Mouse (Mus musculus): ENCODE data around the gene Gas2l3. TPM values are rescaled to one million over a fixed set of nuclear protein-coding genes. Genes with fewer than 3 reads are reported as not detected.

Gas2l3 gene
- polyA plus RNA-seq, 1 experiment from 2014 or later: 12.5 TPM

- DNase-seq (ENCODE audit: low spot score) (no peak), ATAC-seq (replicated peaks; ENCODE audit: low FRiP score) (no peak)
- no peak overlapping the region for H3K4me2 ChIP-seq (ENCODE audit: low read depth, low read length, severe bottlenecking)
- WGBS: 80% methylated on average over 3 of the region's 3 CpGs
- H3K4me3 ChIP-seq (ENCODE audit: low read depth, low read length): no peak overlapping the region
- no peak overlapping the region for H3K9ac ChIP-seq (ENCODE audit: low read length)
- no peaks in the 10 kb centered on the region for H3K36me3 ChIP-seq (ENCODE audit: control insufficient read depth, insufficient read depth, low read length)
- no peaks in the 10 kb centered on the region for H3K4me1 ChIP-seq (replicated peaks; ENCODE audit: control insufficient read depth, insufficient read depth, low read length)
- H3K27me3 ChIP-seq (ENCODE audit: control insufficient read depth, insufficient read depth, low read length): no peaks in the 10 kb centered on the region
- H3K9me3 ChIP-seq (ENCODE audit: control insufficient read depth, low read length): no peaks in the 10 kb centered on the region
- no peak overlapping the region for H3K27ac ChIP-seq (ENCODE audit: low read depth, low read length)
Observed at GRCm38 (mm10) chr10:89358933-89359332, 84.8 kb downstream of the Gas2l3 start.

Other genes with a start within 250 kb of the Gas2l3 start
- gene Ano4, start 99.2 kb downstream of the Gas2l3 start, polyA plus RNA-seq (2014; fragmentation: Nextera tagmentation; extraction: Ambion mirVana): 0.87 and 1.1 TPM in 2 replicates
- not detected in 2 replicates for gene Nr1h4, start 89.6 kb upstream of the Gas2l3 start, polyA plus RNA-seq (2014; fragmentation: Nextera tagmentation; extraction: Ambion mirVana)
- gene Slc17a8, start 177.3 kb upstream of the Gas2l3 start, polyA plus RNA-seq (2014; fragmentation: Nextera tagmentation; extraction: Ambion mirVana): 0.28 and 0.36 TPM in 2 replicates
- gene Scyl2, start 242.3 kb upstream of the Gas2l3 start, polyA plus RNA-seq (2014; fragmentation: Nextera tagmentation; extraction: Ambion mirVana): 13.1 and 13.9 TPM in 2 replicates